Mouse (Mus musculus) kidney, postnatal 14 days (tissue): ENCODE measurements around the gene Prm2.
A peak's percentile ranks its signal among the peaks of the same experiment; 100 is the strongest.
"Not testable (repeated sequence)": the region's sequence is repeated elsewhere in the genome, so short reads cannot be mapped to it uniquely, and the experiment has no call there.

Source experiments
- DNase-seq: peaks from one replicate; pipeline ENCODE4 v3.0.0; 2022; ENCODE audit warnings: mixed read lengths

Prm2 gene

DNA sequence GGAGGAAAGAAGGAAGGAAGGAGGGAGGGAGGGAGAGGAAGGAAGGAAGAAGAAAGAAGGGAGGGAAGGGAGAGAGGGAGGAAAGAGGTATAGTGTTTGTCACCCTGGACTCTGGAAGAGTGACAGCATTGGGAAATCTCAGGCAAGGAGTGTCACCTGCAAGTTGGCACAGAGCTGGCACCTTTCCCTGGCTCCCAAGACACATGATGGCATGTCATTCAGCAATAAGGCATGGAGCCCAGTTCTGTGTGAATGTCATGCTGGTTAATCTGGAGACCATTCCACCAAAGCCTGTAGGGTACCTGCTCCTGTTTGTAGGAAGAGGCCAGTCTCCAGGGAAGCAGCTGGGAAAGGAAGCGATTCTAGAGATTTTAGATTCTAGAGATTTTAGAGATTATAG is 14.4 kb upstream of the Prm2 start:
- no peak for DNase-seq

DNA sequence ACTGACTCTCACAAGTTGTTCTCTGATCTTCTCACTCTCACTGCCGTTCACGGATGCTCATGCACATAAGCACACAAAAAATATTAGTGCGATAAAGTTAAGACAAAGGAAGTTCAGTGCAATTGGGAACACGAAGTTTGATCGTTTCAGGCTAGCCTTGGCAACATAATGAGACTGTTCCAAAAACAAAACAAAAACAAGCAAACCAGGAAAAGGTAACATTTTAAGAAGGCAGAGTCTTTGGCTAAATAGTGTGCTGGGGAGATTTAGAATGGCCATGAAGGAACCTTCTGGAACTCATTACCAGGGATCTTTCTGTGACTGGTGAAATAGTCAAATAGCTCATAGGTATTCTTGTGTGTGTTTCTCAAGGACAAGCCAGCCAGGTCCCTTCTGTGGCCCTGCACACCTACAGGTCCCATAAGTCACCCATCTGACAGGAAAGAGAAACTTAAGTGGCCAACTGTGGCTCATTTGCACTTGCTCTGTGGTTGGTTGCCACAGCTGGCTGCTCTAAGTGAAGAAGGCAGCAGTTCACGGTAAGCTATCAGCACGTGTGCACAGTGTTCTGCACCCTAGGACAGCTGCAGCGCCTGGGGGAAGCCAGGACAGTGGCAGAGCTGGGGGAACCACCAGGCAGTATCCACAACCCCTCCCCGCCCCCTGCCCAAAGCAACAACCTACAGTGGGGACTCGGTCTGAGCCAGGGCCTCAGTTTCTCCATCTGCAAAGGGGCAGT is 10.0 kb upstream of the Prm2 start, which contains the start of gene Prm1:
Gene Prm1 (minus strand): TSS at position 51 of the 739 bp plus-strand sequence.
- no peak for DNase-seq

DNA sequence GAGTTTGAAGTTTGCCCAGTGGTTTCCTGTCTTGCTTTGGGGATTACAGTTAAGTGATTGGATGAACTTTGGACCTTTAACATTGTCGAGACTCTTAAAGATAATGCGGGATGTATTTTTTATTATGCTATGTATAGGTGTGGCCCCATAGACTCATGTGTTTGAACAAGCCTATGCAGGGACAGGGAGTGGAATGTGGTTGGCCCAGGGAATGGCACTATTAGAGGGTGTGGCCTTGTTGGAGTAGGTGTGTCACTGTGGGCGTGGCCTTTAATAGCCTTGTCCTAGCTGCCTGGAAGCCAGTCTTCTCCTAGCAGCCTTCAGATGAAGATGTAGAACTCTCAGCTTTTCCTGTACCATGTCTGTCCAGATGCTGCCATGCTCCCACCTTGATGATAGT is 6.5 kb upstream of the Prm2 start:
- DNase-seq = not testable (repeated sequence)

DNA sequence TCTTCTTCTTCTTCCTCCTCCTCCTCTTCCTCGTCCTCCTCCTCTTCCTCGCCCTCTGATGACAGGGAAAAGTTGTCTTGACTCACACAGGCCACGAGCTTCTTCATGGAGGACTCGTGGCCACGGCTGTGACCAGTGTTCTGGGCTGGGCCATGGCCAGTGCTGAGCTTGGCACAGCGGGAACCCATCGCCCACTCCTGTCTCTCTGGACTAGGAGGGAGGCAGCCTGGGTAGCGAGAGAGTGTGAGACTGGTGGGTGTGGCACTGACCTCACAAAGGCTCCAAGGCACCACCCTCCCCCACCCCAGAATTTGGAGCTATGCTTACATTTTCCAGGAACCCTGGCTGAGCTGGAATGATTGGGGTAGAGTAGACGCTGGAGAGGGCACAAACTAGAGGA is 5.2 kb downstream of the Prm2 start, which contains the start of gene Prm3:
Gene Prm3 (minus strand): TSS at position 213 of the 400 bp plus-strand sequence.
- DNase-seq = no peak

DNA sequence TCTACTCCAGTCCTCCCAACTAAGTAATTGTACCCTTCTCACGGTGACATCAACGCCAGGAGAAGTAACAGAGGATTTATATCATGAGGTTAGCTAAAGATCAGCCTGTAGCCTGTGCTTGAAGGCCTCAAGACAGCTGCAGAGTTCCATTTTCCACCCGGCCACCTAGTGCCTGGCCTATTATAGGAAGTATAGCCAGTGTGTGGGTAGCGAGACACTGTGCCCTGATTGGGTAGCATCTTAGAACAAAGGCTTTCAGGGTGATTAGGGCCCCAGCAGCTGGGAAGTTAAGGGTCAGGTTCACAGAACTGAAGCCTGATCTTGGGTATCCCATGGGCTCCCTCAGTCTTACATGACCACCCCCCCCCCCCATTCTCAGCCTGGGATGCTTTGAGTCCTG is 7.1 kb downstream of the Prm2 start:
- no peak for DNase-seq

DNA sequence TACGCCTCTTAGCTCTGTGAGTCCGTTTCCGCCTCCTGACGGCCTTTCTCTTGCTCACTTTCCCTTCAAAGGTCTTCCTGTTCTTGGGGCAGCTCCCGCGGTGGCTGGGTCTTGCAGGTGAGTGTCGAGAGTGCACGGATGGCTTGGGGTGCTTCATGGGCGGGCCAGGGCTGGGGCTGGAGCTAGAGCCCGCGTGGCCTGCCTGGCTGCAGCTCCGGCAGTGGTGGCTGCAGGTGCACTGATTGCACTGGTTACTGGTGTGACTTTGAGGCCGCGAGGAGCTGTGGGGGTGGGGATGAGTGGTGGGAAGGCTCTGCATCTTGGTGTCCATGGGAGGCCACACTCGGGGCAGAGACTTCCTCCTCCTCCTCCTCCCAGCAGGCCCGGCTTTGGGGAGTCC is 7.7 kb downstream of the Prm2 start, which contains the start of gene Tnp2:
Gene Tnp2 (minus strand): TSS at position 390 of the 400 bp plus-strand sequence.
- no peak for DNase-seq

DNA sequence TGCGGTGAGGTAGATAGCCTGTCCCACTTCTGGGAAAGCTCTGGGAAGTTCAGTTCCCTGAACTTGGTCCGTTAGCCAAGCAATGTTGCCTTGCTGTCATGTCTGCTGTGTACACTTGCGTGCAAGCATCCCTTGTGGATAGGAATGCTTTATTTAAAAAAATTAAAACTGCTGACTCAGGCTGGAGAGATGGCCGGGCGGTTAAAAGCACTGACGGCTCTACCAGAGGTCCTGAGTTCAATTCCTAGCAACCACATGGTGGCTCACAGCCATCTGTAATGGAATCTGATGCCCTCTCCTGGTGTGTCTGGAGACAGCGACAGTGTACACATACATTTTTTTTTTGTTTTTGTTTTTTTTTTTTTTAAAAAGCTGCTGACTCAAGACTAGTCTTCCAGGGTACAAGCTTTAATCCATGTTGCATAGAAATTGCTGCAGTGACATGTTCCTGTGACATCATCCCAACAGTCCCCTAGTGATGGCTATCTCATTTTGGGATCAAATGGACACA is 8.3 kb downstream of the Prm2 start:
- no peak for DNase-seq

DNA sequence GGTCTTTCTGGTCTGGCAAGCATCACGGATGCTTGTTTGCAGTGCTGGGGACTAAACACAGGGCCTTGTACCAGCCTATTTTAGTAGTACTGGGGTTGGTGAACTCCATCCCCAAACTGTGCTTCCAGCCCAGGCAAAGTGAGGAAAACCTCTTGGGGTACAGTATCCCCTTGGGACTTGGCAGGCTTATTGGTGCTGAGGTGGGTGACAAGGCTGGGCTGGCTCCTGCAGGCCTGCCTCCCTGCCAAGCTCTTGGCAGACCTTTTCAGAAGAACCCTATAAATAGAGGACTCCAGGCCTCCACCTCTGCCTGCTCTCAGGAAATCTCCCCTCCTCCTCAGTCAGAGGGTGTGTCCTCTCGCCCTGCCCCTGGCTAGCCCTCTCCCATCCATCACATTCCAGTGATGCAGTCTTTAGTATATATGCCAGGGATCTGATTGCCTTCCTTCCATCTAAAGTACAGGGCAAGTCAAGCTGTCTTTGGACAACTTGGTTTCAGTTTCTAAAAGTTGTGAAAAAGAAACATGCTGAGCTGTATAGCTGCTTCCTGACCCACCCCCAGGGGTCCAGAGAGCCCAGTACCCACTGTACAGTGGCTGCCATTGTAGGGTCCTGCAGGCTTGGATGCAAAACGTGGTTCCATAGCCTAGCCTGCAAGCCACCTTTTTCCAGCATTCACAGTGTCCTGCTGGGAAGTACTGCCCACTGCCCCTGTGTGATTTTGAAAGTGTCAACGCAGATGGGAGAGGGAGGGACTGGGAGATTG is 9.0 kb downstream of the Prm2 start:
- no peak for DNase-seq

DNA sequence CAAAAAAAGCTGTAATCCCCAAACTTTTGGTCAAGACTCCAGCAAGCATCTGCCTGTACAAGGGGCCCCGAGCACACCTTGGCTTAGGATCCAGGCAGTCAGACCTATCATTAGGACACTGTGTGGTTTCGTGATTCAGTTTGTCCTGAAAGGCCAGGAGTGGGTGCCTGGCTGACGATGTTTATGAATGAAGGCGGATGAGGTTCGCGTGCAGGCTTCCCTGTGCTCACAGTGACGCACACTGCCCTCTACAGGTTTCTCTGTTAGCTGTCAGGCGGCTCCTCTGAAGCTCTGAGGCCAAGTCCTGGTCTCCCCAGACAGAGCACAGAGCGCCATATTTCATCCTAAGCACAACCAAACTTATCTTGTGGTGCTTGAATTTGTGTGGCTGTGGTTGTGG is 9.6 kb downstream of the Prm2 start:
- peak; percentile 91 for DNase-seq

DNA sequence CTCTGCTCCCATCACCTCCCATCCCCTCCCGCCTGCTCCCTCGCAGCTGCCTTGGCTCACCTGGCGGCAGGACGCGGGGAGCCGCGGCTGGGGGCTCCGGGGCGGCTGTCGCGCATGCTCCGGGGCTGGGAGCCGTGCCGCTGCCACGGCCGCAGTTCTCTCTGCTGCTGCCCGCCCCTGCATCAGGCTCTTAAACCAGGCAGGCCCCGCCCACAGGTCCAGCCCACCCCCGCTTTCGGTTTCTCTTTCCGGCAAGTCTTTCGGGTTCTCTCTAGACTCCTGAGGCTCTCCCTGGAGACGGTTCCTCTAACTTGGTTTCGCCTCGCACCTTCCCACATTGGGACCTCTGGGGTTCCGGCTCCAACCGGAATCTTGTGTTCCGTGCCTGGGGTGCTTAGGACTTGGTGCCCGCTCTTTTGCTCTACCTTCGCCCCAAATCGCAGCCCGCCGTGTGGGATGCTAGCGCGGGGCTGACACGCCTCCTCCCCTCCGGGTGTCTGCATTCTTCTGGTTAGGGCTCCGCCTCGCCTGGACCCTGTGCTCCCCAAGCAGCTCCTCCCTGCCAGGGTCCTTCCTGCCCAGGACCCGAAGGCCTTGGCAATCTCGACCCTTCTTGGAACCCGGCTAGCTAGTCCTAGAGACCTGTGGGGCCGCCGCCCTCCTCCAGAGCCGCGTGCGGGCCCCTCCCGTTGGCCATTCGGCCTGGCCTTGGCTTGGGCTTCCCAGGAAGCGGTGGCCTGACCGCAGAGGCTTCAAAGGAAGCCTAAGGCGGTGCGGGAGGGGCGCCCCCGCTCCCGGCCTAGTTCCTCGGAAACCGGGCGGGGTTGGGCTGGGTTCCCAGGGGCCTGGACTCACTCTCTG is 10.3 kb downstream of the Prm2 start, which contains the start of gene Socs1:
Gene Socs1 (minus strand): TSS at position 166 of the 861 bp plus-strand sequence.
- DNase-seq = peak; percentile 95

DNA sequence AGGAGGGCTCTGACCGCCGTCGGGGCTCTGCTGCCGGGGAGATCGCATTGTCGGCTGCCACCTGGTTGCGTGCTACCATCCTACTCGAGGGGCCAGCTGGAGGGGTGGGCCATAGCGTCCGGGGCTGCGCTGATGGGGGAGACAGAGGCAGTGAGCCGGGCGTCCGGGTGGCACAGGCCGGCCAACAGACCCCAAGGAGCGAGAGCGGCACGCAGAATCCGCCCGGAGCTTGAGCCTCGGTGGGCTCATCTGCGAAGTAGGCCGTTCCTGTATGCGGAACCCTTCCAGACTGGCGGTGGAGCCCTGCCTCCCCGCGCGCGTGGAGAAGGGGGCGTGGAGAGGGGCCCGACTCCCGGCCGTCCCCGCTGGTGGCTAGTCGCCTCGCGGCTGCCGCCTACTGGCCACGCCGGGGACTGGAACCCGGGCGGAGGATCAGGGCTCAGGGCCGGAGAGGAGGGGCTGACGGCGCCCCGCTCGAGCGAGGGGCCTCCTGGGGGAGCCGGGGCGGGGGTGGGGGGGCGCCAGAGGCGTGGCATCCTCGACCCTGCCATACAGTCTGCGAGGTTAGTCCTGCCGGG is 11.1 kb downstream of the Prm2 start:
- DNase-seq = peak; percentile 93

DNA sequence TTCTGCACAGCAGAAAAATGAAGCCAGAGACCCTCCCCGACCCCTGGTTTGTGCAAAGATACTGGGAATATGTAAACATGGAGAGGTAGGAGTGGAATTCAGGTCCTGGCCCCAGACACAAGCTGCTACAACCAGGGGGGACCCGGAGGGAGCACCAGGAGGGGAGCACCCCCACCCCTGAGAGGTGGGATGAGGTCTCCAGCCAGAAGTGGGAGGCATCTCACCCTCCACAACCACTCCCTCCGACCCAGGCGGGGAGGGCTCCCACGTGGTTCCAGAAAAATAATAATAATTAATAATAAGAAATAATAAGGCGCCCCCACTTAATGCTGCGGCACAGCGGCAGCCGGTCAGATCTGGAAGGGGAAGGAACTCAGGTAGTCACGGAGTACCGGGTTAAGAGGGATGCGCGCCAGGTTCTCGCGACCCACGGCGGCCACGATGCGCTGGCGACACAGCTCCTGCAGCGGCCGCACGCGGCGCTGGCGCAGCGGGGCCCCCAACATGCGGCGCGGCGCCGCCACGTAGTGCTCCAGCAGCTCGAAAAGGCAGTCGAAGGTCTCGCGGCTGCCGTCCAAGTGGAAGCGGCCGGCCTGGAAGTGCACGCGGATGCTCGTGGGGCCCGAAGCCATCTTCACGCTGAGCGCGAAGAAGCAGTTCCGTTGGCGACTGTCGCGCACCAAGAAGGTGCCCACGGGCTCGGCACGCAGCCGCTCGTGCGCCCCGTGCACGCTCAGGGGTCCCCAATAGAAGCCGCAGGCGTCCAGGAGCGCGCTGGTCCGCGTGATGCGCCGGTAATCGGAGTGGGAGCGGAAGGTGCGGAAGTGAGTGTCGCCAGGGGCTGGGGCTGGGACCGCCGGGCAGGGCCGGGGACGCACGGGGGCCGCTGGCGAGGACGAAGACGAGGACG is 11.8 kb downstream of the Prm2 start:
- DNase-seq = peak; percentile 57

DNA sequence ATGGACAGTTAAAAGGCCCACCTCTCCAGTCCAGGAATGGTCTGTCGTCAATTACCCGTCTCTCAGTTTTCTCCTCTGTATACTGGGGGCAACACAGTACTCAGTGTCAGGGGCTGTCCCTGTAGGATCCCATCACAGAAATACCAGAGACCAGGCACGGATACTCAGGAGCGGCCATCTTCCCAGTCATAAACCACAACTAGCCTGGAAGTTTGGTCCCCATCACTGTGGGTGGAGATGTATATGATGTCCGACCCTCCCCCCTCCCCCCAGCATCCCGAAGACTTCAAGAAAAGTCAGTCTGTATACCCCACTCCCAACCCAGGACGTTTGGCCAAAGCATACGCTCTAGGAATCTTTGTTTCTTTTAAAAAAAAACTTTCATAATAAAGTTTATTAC is 12.5 kb downstream of the Prm2 start:
- no peak for DNase-seq

DNA sequence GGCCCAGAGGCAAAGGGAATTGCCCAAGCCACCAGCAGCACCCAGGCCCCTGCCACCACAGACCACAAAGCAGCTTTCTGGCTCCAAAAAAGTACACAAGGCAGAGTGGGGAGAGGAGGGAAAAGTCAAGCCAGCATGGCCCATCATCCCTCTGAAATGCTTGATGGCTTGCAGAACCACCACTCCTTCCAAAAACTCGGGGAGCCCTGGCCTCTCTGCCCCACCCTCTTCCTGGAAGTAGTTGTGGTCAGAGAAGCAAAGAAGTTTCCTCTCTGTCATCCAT is 12.8 kb downstream of the Prm2 start:
- DNase-seq = no peak

DNA sequence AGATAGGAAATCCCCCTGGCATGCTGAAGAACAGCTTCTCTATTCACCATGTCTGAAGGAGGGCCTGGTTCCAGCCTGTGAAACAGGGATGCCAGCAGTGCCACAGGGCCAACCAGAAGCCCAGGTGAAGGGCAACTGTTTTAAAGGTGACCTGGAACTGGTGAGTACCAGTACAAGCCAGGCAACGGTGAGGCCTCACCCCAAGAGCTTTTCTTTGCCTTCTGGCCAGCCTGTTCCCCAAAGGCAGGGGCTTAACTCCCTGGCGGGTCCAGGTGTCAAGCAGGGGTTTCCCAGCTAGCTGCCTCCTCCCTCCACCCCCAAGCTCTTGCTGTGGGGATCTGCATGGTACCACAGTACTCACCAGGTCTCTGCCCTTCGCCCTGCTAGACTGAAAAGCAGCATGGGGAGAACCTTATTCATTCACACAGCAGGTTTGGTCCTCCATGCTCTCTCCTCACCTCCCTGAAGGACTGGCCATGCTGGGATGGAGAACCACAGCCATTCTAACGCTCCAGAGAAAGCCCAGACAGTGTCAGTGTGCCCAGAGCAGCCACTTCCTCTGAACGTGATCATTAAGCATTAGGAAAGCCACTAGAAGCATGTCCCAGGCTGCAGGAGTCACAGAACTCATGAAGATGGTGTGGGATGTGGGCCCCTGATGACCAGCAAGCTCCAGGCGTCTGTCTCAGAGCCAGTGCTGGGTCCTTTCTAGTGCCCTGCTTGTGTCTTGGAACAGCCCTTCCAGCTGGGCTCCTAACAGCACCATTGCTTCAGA is 13.4 kb downstream of the Prm2 start:
- no peak for DNase-seq

DNA sequence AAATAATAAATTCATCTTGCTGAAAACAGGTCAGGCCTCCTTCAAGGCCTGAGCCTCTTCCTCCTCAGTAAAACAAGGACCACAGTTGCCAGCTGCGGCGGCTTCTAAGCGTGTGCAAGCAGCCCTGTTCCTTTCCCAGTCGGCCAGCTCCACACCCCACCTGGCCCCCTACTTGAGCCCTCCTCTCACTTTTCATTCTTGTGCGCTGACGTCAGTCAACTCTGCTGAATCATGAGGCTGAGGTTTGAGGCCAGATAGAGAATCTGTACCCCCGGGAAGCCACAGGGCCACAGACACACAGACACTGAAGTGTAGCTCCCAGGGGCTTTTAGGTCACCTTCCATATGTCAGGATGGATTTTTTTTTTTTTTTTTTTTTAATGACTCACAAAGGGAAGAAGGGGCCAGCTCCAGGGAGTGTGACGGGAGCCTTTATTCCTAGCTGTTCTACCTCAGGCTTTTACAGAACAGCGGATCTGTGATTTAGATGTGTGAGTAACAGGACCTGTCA is 14.0 kb downstream of the Prm2 start:
- DNase-seq = no peak

DNA sequence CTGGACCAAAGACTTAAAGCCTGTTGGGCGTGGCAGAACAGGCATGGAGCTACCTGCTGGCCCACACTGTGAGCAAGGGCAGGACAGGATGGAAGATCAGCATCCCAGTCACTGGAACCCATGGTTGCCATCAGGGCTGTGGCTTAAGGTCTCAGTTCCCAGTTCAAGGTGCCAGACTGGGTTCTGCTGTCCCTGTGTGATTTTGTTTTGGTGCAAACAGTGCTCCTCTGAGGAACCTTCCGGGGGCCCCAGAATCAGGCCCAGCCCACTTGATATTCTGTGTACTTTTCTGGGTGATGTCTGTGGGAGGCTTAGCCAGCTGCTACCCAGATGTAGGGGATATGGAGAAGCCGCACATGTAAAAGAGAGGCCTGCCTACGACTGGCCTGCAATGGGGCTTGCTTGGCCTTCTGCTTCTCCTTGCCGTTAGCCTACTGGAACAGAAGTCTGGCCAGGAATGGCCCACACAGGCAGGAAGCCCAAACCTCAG is 15.3 kb downstream of the Prm2 start:
- DNase-seq = no peak

DNA sequence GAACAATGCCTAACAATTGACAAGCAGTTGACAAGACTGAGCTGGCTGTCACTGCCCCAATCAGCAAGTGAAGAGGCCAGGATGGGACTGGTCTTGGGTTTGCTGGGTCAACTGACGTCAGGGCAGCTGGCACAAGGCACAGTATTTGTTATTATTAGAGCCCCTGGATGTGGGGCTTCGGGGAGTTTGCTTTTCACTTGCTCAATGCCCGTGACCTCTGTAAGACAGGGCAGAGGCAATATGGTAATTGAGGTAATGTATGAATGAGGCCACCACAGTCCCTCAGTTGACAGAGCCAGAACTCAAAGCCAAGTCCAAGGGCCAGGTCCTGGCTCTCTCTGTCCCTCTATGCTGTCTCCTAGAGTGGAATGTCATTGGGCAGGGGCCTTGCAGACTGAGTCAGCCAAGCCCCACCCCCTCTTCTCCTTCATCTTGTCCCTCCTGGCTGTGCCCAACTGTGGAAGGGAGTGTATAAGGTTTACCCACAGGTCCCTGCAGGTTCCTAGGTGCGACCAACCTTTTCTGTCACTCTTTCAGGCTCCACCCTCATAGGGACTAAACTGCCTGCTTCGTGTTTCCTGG is 18.3 kb downstream of the Prm2 start:
- DNase-seq = no peak

DNA sequence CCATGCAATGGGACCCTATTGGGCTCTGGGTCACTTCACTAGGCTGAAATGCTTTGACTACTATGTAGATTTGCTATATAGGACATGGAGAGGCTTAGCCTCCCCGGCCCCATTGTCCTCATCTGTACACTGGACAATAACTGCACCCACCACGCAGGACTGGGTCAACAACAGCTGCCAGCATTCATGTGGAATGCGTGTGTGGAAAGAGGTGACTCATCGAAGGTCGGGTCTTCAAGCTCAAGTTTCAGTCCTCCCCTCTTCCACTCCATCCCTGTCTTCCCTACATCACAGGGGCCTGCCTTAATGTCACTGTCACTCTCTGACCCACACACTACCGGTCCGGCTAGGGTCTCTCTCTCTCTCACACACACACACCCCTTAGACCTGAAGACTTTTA is 19.6 kb downstream of the Prm2 start:
- no peak for DNase-seq

DNA sequence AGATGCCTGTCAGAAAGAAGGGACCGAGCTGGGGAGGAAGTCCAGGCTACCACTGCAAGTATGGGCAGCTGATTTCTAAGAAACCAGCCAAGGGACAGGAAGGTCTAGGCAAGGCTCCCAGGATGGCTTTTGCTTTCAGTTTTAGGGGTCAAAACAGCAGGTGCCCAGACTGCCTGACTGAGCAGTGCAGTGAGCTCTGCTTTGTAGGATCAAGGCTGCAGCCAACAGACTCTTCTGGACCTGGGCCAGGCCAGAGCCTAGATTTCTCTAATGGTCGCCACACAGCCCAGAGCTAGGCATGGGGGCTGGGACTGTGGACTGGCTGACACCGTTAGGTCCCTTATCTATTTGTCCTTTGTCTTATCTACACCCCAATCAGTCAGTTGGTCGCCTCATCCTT is 21.2 kb downstream of the Prm2 start:
- DNase-seq = no peak
